Mouse (Mus musculus) ovary, adult 18-20 months (tissue): ENCODE data around the gene Nrarp.

Experiments
- DNase-seq: peaks from one replicate; pipeline ENCODE4 v3.0.0; 2022; ENCODE audit warnings: low spot score, mixed read lengths

Nrarp gene

GRCm38 (mm10) chr2:25174866-25175689, 5.5 kb upstream of the Nrarp start:
- no peak for DNase-seq

- no peak for DNase-seq
These were observed 4.9 kb upstream of the Nrarp start for GRCm38 (mm10) chr2:25175690-25176078.

- DNase-seq = no peak
These were observed 4.0 kb upstream of the Nrarp start for GRCm38 (mm10) chr2:25176573-25176972.

GRCm38 (mm10) chr2:25177076-25177475, 3.5 kb upstream of the Nrarp start:
- no peak for DNase-seq

GRCm38 (mm10) chr2:25177685-25178084, 2.9 kb upstream of the Nrarp start:
- no peak for DNase-seq

GRCm38 (mm10) chr2:25178285-25178972, 2.1 kb upstream of the Nrarp start:
- DNase-seq = no peak

GRCm38 (mm10) chr2:25179566-25180217, 866 bp upstream of the Nrarp start:
- DNase-seq = no peak

- no peak for DNase-seq
These were observed 674 bp downstream of the Nrarp start for GRCm38 (mm10) chr2:25180973-25181890.

GRCm38 (mm10) chr2:25181891-25182397, 1.4 kb downstream of the Nrarp start:
- no peak for DNase-seq

- no peak for DNase-seq
These were observed 2.1 kb downstream of the Nrarp start for GRCm38 (mm10) chr2:25182664-25183063.

GRCm38 (mm10) chr2:25183336-25183735, 2.8 kb downstream of the Nrarp start:
- no peak for DNase-seq

- DNase-seq = no peak
These were observed 3.9 kb downstream of the Nrarp start for GRCm38 (mm10) chr2:25184496-25184895.

GRCm38 (mm10) chr2:25185625-25186574, 5.3 kb downstream of the Nrarp start:
- DNase-seq = no peak

GRCm38 (mm10) chr2:25186575-25186930, 6.0 kb downstream of the Nrarp start:
- no peak for DNase-seq

GRCm38 (mm10) chr2:25187841-25188240, 7.3 kb downstream of the Nrarp start:
- DNase-seq = no peak

GRCm38 (mm10) chr2:25193330-25193770, 12.8 kb downstream of the Nrarp start:
- DNase-seq = peak; percentile 57

GRCm38 (mm10) chr2:25194006-25194405, 13.4 kb downstream of the Nrarp start:
- DNase-seq = no peak

GRCm38 (mm10) chr2:25194486-25195171, 14.1 kb downstream of the Nrarp start:
- no peak for DNase-seq

- DNase-seq = peak; percentile 46
These were observed 14.9 kb downstream of the Nrarp start for GRCm38 (mm10) chr2:25195211-25196156.
